Mouse (Mus musculus): ENCODE measurements around the gene Ncf2.

Gene Ncf2

GRCm38 (mm10) chr1:152796683-152797263 is 3.2 kb upstream of the Ncf2 start:
- DNase-seq (ENCODE audit: low spot score), result no peak

GRCm38 (mm10) chr1:152798125-152798524 is 1.9 kb upstream of the Ncf2 start:
- DNase-seq (ENCODE audit: low spot score), result no peak

GRCm38 (mm10) chr1:152800633-152801176 is 711 bp downstream of the Ncf2 start:
- no peak for DNase-seq (ENCODE audit: low spot score)

GRCm38 (mm10) chr1:152804907-152805306 is 4.9 kb downstream of the Ncf2 start:
- no peak for DNase-seq (ENCODE audit: low spot score)

GRCm38 (mm10) chr1:152807619-152808391 is 7.8 kb downstream of the Ncf2 start:
- DNase-seq (ENCODE audit: low spot score), result no peak

- no peak for DNase-seq (ENCODE audit: low spot score)
Observed at GRCm38 (mm10) chr1:152808392-152808680, 8.3 kb downstream of the Ncf2 start.

- peak; percentile 81 for DNase-seq (ENCODE audit: low spot score)
Observed at GRCm38 (mm10) chr1:152809541-152810252, 9.7 kb downstream of the Ncf2 start.

GRCm38 (mm10) chr1:152810533-152811439 is 10.8 kb downstream of the Ncf2 start:
- no peak for DNase-seq (ENCODE audit: low spot score)

GRCm38 (mm10) chr1:152815265-152815701 is 15.3 kb downstream of the Ncf2 start:
- peak; percentile 91 for DNase-seq (ENCODE audit: low spot score)

- no peak for DNase-seq (ENCODE audit: low spot score)
Observed at GRCm38 (mm10) chr1:152817027-152817769, 17.2 kb downstream of the Ncf2 start.

- no peak for DNase-seq (ENCODE audit: low spot score)
Observed at GRCm38 (mm10) chr1:152817794-152818193, 17.8 kb downstream of the Ncf2 start.

GRCm38 (mm10) chr1:152819558-152819957 is 19.6 kb downstream of the Ncf2 start:
- DNase-seq (ENCODE audit: low spot score), result no peak

- no peak for DNase-seq (ENCODE audit: low spot score)
Observed at GRCm38 (mm10) chr1:152820911-152821695, 21.1 kb downstream of the Ncf2 start.

- no peak for DNase-seq (ENCODE audit: low spot score)
Observed at GRCm38 (mm10) chr1:152821746-152822145, 21.8 kb downstream of the Ncf2 start.

GRCm38 (mm10) chr1:152824206-152824605 is 24.2 kb downstream of the Ncf2 start:
- DNase-seq (ENCODE audit: low spot score), result no peak

- no peak for DNase-seq (ENCODE audit: low spot score)
Observed at GRCm38 (mm10) chr1:152826446-152826845, 26.5 kb downstream of the Ncf2 start.

- no peak for DNase-seq (ENCODE audit: low spot score)
Observed at GRCm38 (mm10) chr1:152828168-152828567, 28.2 kb downstream of the Ncf2 start.

- no peak for DNase-seq (ENCODE audit: low spot score)
Observed at GRCm38 (mm10) chr1:152828637-152829355, 28.8 kb downstream of the Ncf2 start.

- DNase-seq (ENCODE audit: low spot score), result no peak
Observed at GRCm38 (mm10) chr1:152830054-152830453, 30.1 kb downstream of the Ncf2 start.

GRCm38 (mm10) chr1:152831003-152831402 is 31.0 kb downstream of the Ncf2 start:
- DNase-seq (ENCODE audit: low spot score), result no peak
